Mouse (Mus musculus): ENCODE data around the gene Synj2. TPM values are rescaled to one million over a fixed set of nuclear protein-coding genes. Genes with fewer than 3 reads are reported as not detected.
A peak's percentile ranks its signal among the peaks of the same experiment; 100 is the strongest.

Gene Synj2
- polyA plus RNA-seq, 1 experiment, result 1.6 TPM

DNA sequence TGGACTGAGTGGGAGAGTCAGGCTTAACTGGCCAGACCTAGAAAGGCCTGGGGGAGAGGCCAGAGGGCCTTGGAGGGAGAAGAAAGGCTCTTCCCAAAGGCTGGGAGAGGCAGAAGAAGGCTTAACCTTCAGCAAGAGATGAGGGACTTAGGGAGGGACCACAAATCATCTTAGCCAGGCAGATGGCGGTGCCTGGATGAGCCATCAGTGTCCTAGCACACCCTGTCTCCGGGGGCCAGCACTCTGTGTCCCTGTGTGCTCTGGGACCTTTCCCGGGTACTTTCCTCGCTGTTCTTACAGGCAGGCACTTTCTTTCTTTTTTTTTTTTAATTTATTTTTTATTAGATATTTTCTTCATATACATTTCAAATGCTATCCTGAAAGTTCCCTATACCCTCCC lies 31.4 kb upstream of the Synj2 start:
- no peak for DNase-seq (ENCODE audit: low read depth)
- no peak for TF ChIP-seq CTCF (IDR thresholded peaks at IDR 0.05; ENCODE audit: borderline replicate concordance, extremely low read depth, insufficient read depth, insufficient read length)
- no peak for TF ChIP-seq POLR2A (IDR thresholded peaks at IDR 0.05; ENCODE audit: borderline replicate concordance, extremely low read depth, insufficient read depth, insufficient read length, poor library complexity, severe bottlenecking)

DNA sequence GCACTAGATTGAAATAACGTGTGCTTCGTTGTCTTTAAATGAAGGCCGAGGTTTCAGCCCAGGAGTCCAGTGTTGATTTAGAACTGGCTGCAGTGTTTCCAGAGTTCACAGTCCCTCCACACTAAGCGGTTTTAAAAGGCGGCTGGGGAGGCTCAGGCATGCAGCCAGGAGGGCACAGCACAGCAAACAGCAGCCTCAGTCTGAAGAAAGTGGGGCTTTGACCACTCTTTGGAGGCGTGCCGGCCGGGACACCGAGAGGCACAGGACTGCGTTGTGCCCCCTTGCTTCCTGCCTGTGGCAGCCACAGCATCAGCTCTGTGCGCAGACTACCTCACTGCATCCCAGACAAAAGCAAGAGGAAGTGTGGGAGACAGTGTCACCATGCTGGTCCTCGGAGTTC lies 29.5 kb upstream of the Synj2 start:
- TF ChIP-seq CTCF (IDR thresholded peaks at IDR 0.05; ENCODE audit: borderline replicate concordance, extremely low read depth, insufficient read depth, insufficient read length), result no peak
- no peak for TF ChIP-seq POLR2A (IDR thresholded peaks at IDR 0.05; ENCODE audit: borderline replicate concordance, extremely low read depth, insufficient read depth, insufficient read length, poor library complexity, severe bottlenecking)
- DNase-seq (ENCODE audit: low read depth), result peak; percentile 42

DNA sequence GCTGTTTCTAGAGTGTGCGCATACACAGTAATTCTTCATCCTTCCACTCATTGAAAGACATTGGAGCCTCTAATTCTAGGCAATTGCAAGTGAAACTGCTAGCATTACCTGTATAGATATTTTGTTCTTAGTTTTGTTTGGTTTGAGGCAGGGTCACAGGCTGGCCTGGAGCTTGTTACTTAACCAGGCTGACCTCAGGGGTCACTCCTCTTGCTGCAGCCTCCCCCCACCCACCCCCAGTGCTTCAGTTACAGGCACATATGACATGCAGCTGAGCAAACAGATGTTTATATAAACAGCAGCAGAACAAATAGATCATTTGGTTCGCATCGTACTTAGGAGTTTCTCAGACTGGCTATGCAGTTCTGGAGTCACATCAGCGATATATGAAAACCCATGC lies 28.3 kb upstream of the Synj2 start:
- TF ChIP-seq POLR2A (IDR thresholded peaks at IDR 0.05; ENCODE audit: borderline replicate concordance, extremely low read depth, insufficient read depth, insufficient read length, poor library complexity, severe bottlenecking) (no peak), CTCF (IDR thresholded peaks at IDR 0.05; ENCODE audit: borderline replicate concordance, extremely low read depth, insufficient read depth, insufficient read length) (no peak)
- DNase-seq (ENCODE audit: low read depth), result no peak

DNA sequence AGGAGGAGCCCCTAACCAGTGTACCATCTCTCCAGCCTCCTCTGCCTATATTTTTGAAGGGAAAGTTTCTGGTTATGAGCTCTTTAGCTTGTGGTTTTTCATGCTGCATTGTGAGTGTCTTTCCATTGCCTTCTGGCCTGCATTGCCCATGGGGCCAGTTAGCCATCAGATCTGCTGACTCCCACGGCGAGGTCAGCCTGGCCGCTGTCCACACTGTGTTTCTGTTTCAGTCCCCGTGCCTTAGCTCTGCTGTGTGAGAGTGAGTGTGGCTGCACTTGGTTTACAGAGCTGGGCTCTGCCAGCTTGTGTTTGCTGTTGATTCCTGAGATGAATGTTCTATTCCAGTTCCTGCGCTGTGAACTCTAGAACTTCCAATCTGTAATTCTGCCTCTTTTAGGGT lies 26.9 kb upstream of the Synj2 start:
- DNase-seq (ENCODE audit: low read depth), result no peak
- TF ChIP-seq POLR2A (IDR thresholded peaks at IDR 0.05; ENCODE audit: borderline replicate concordance, extremely low read depth, insufficient read depth, insufficient read length, poor library complexity, severe bottlenecking) (no peak), CTCF (IDR thresholded peaks at IDR 0.05; ENCODE audit: borderline replicate concordance, extremely low read depth, insufficient read depth, insufficient read length) (no peak)

DNA sequence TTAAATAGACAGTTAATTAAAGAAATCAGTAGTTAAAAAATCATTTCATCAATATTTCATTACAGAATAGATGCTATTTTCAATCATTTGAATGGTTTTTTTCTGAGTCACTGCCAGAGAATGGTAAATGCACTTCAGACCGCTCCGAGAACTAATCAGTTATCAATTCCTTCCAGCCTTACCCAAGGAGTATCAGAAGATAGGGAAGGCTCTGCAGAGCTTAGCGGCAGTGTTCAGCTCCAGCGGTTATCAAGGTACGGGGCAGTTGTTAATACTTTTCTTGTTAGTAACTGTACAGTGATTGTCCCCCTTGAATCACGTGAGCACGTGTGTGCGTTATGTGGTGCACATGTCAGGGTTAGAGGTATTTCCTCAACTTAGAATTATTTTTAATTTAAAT lies 19.1 kb upstream of the Synj2 start:
- DNase-seq (ENCODE audit: low read depth), result no peak
- TF ChIP-seq POLR2A (IDR thresholded peaks at IDR 0.05; ENCODE audit: borderline replicate concordance, extremely low read depth, insufficient read depth, insufficient read length, poor library complexity, severe bottlenecking) (no peak), CTCF (IDR thresholded peaks at IDR 0.05; ENCODE audit: borderline replicate concordance, extremely low read depth, insufficient read depth, insufficient read length) (no peak)

DNA sequence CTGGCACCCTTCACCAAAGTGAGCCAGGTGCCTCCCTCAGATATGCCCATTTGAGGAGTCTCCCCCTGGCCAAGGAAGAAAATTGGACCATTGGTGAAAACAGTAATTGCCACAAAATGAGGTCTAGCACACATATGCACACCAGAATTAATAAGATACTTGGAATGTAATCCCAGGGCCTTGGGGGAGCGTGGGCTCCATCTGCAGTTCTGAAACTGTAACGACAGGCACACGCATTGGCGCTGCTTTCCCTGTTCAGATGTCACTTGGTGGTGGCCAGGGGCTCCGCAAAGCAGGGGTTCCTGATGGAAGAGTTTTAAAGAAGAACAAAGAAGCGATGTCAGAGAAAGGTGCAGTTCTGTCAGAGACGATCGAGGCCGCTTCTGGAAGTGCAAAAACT lies 17.8 kb upstream of the Synj2 start:
- TF ChIP-seq CTCF (IDR thresholded peaks at IDR 0.05; ENCODE audit: borderline replicate concordance, extremely low read depth, insufficient read depth, insufficient read length) (peak; percentile 70), POLR2A (IDR thresholded peaks at IDR 0.05; ENCODE audit: borderline replicate concordance, extremely low read depth, insufficient read depth, insufficient read length, poor library complexity, severe bottlenecking) (no peak)
- DNase-seq (ENCODE audit: low read depth), result peak; percentile 64

DNA sequence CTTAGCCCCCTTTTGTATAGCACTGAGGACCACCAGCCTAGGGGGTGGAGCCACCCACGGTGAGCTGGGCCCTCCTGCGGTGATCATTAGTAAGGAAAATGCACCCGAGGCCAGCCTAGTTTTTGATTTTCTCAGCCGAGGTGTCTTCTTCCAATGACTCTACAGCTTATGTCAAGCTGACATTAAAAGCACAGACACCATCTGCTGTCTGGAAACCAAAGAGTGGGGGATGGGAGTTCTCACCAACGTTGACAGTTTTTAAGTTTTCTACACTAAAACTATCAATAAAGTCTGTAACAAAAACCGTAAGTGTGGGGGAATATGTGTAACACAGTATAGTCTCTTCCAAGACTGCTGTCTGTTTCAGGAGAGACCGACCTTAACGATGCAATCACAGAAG lies 16.8 kb upstream of the Synj2 start:
- no peak for TF ChIP-seq CTCF (IDR thresholded peaks at IDR 0.05; ENCODE audit: borderline replicate concordance, extremely low read depth, insufficient read depth, insufficient read length)
- no peak for TF ChIP-seq POLR2A (IDR thresholded peaks at IDR 0.05; ENCODE audit: borderline replicate concordance, extremely low read depth, insufficient read depth, insufficient read length, poor library complexity, severe bottlenecking)
- DNase-seq (ENCODE audit: low read depth), result peak; percentile 67

DNA sequence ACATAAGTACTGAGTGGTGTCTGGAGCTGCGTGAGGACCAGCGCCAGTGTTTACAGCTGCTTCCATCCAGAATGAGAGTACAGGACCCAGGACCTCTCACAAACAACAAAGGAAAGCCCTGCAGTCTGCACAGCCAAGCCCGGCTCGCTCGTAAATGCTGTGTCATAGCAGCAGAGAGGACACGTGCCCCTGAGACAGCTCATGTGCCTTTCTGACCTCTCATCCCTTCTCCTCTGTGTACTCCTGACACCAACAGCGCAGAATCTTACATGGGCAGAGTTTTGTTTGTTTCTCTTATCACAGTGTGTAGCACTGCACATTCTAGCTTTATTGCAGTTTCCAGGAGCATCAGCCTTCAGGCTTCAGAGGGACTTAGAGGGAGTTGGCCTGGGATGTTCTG lies 14.4 kb upstream of the Synj2 start:
- peak; percentile 7 for DNase-seq (ENCODE audit: low read depth)
- TF ChIP-seq CTCF (IDR thresholded peaks at IDR 0.05; ENCODE audit: borderline replicate concordance, extremely low read depth, insufficient read depth, insufficient read length), result no peak
- TF ChIP-seq POLR2A (IDR thresholded peaks at IDR 0.05; ENCODE audit: borderline replicate concordance, extremely low read depth, insufficient read depth, insufficient read length, poor library complexity, severe bottlenecking), result no peak

DNA sequence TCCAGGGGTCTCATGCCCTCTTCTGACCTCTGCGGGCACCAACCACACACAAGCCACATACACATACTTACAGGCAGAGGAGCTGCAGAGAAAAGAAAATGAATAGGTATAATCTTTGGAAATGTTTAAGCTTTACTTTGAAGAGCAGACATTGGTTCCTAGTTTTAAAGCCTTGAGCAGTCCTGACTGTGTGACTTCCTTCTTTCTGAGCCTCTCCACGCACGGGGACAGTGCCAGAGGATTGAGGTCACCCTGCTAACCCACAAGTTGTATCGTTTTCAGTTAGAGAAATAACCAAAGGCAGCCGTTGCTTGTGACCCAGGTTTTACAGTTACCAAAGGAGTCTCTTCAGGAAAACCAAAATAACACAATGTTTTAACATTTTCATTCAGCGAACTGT lies 12.0 kb upstream of the Synj2 start:
- TF ChIP-seq POLR2A (IDR thresholded peaks at IDR 0.05; ENCODE audit: borderline replicate concordance, extremely low read depth, insufficient read depth, insufficient read length, poor library complexity, severe bottlenecking), result no peak

DNA sequence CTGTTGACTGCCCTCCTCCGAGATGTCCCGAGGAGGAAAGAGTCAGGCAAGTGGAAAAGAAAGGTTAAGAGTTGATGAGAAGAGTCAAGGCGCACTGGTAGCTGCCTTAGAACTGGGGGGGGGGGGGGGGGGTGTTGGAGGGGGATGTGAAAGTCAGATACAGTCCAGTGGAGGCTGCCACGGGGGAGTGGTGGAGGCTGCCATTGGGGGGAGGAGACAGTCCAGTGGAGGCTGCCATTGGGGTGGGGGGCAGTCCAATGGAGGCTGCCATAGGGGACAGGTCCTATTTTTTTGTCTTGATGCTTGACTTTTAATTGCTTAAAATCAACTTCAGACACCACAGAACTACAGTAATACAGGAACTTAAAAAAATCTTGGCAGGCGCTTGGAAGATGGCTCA lies 8.9 kb upstream of the Synj2 start:
- TF ChIP-seq CTCF (IDR thresholded peaks at IDR 0.05; ENCODE audit: borderline replicate concordance, extremely low read depth, insufficient read depth, insufficient read length) (no peak), POLR2A (IDR thresholded peaks at IDR 0.05; ENCODE audit: borderline replicate concordance, extremely low read depth, insufficient read depth, insufficient read length, poor library complexity, severe bottlenecking) (no peak)
- no peak for DNase-seq (ENCODE audit: low read depth)

More for the DNA sequence above, 12.0 kb upstream of the Synj2 start:
- no peak for DNase-seq (ENCODE audit: low read depth)

DNA sequence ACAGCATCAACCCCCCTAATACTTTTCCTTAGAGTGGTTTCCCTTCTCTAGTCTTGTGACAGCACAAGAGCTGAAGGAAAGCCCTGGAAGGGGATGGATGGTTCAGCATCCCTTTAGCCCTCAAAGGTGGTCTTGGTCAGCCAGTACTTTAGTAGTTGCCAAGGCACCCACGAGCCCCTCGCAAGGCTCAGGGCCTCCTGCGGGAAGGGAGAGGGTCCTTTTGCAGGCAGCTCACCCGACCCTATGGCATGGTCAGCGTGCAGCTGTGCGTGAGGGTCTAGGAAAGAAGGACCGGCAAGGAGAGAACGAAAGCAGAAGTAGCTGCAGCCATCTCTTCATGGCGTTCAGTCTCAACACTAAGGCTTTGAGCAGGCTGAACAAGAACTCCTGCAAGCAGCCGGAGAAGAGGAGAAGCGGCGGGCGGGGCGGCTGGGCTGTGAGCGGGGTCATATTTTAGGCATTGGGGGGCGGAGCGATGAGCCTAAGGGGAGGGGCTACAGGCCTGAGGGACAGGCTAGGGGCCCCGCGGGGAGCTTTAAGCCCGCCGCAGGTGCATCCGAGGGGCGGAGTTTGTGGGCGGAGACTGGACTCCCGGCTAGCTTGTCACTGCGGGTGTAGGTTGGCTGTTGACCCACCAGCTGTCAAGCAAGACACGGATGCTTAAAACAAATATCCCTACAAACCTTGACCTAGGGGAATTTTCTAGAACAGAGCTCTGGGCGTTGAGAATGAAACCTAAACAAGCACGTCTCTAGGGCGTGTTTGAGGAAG lies 6.3 kb upstream of the Synj2 start:
- peak; percentile 84 for DNase-seq (ENCODE audit: low read depth)
- TF ChIP-seq CTCF (IDR thresholded peaks at IDR 0.05; ENCODE audit: borderline replicate concordance, extremely low read depth, insufficient read depth, insufficient read length) (no peak), POLR2A (IDR thresholded peaks at IDR 0.05; ENCODE audit: borderline replicate concordance, extremely low read depth, insufficient read depth, insufficient read length, poor library complexity, severe bottlenecking) (no peak)

DNA sequence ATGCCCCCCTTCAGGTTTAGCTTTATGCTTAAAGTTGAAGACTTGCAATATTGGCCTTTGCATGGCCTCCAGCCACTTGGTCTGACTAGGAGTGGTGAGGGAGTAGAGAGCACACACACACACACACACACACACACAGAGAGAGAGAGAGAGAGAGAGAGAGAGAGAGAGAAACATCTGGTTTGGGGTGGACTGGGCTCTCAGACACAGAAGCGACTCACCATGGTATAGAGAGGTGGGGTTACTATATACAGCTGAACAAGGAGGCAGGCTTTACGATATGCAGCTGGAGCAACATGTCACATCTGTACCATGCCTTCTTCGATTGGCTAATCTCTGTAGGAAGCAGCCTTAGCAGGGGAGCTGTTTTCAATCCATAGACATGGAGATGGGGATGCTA lies 5.4 kb upstream of the Synj2 start:
- no peak for DNase-seq (ENCODE audit: low read depth)
- TF ChIP-seq POLR2A (IDR thresholded peaks at IDR 0.05; ENCODE audit: borderline replicate concordance, extremely low read depth, insufficient read depth, insufficient read length, poor library complexity, severe bottlenecking) (no peak), CTCF (IDR thresholded peaks at IDR 0.05; ENCODE audit: borderline replicate concordance, extremely low read depth, insufficient read depth, insufficient read length) (no peak)

Measured in brain, embryonic 14.5 days (tissue).